Mouse (Mus musculus) CH12.LX (cell line): ENCODE measurements around the gene Gm44596. TPM values are rescaled to one million over a fixed set of nuclear protein-coding genes. Genes with fewer than 3 reads are reported as not detected.

Experiments
- DNase-seq: peaks from one replicate; pipeline ENCODE4 v3.0.0-alpha.2; 2013; ENCODE audit errors: extremely low read depth
- H3K27ac ChIP-seq: 2 replicates; pipeline ENCODE4 v1.5.1; 2012; ENCODE audit warnings: low read depth, mild to moderate bottlenecking, control low read depth, moderate library complexity; ENCODE audit not compliant: insufficient read depth
- H3K27me3 ChIP-seq: replicated peaks from 2 replicates; pipeline ENCODE3; 2012; ENCODE audit warnings: inconsistent platforms
- H3K36me3 ChIP-seq, 2 experiments: replicated peaks in 1 of 2; 2 replicates each; pipeline versions ENCODE3 to v1.6.1; 2012; ENCODE audit warnings: inconsistent platforms in 1 of 2, low read length in 1 of 2, mild to moderate bottlenecking in 1 of 2, mixed read lengths in 1 of 2, moderate library complexity in 1 of 2; ENCODE audit not compliant: control insufficient read depth in 1 of 2, insufficient read depth in 1 of 2
- H3K4me1 ChIP-seq, 2 experiments: 2 replicates each; pipeline ENCODE4 v1.6.1; 2012; ENCODE audit warnings: inconsistent platforms in 1 of 2, moderate library complexity in 1 of 2; ENCODE audit not compliant: insufficient read depth in 2 of 2, control insufficient read depth in 1 of 2
- H3K4me2 ChIP-seq: 2 replicates; pipeline ENCODE4 v1.6.1; 2012; ENCODE audit warnings: low read depth, mild to moderate bottlenecking, control low read depth; ENCODE audit not compliant: poor library complexity, insufficient read depth, severe bottlenecking
- H3K4me3 ChIP-seq, 3 experiments: fragments of 150-350 bp in 1 of 3; sonication (generic) in 1 of 3; replicated peaks in 1 of 3; 2 replicates each; pipeline versions ENCODE3 to v1.5.1; 2011 to 2012; ENCODE audit warnings: low read depth in 2 of 3, low read length in 2 of 3, mild to moderate bottlenecking in 2 of 3, moderate library complexity in 2 of 3, control low read depth in 1 of 3, improper control_type of control experiment in 1 of 3, inconsistent platforms in 1 of 3, mixed read lengths in 1 of 3; ENCODE audit not compliant: poor library complexity in 1 of 3
- H3K79me2 ChIP-seq: replicated peaks from 2 replicates; pipeline ENCODE4 v1.6.1; 2012; ENCODE audit warnings: mild to moderate bottlenecking, moderate library complexity; ENCODE audit not compliant: control insufficient read depth, poor library complexity, insufficient read depth, severe bottlenecking; ENCODE audit errors: extremely low read depth
- H3K9ac ChIP-seq: 2 replicates; pipeline ENCODE4 v1.6.1; 2012; ENCODE audit warnings: low read depth, mild to moderate bottlenecking, control low read depth, moderate library complexity; ENCODE audit not compliant: insufficient read depth
- H3K9me3 ChIP-seq: replicated peaks from 2 replicates; pipeline ENCODE3; 2012; ENCODE audit warnings: low read length, inconsistent platforms, mixed read lengths
- CHD1 ChIP-seq: IDR thresholded peaks from 2 replicates; pipeline ENCODE4 v1.6.1; 2012; ENCODE audit warnings: low read depth, low read length, improper control_type of control experiment, inconsistent platforms
- CHD2 ChIP-seq: IDR thresholded peaks from 2 replicates; pipeline ENCODE4 v1.6.1; 2011; ENCODE audit warnings: low read length, improper control_type of control experiment
- CTCF ChIP-seq, 2 experiments: IDR thresholded peaks in 1 of 2; conservative IDR thresholded peaks in 1 of 2; 2 replicates each; pipeline ENCODE4 v1.5.1; 2011 to 2012; ENCODE audit warnings: low read depth in 2 of 2, low read length in 2 of 2, improper control_type of control experiment in 1 of 2, inconsistent platforms in 1 of 2, mild to moderate bottlenecking in 1 of 2, moderate library complexity in 1 of 2
- E2F4 ChIP-seq: IDR thresholded peaks from 2 replicates; pipeline ENCODE4 v1.6.1; 2011; ENCODE audit warnings: low read depth, low read length, improper control_type of control experiment; ENCODE audit not compliant: insufficient replicate concordance
- EP300 ChIP-seq: IDR thresholded peaks from 2 replicates; pipeline ENCODE4 v1.6.1; 2011; ENCODE audit warnings: low read length, improper control_type of control experiment
- GABPA ChIP-seq: IDR thresholded peaks from 2 replicates; pipeline ENCODE4 v1.6.1; 2012; ENCODE audit warnings: low read depth, low read length, improper control_type of control experiment, inconsistent platforms; ENCODE audit not compliant: insufficient replicate concordance
- HCFC1 ChIP-seq: IDR thresholded peaks from 2 replicates; pipeline ENCODE4 v1.6.1; 2012; ENCODE audit warnings: low read depth, mild to moderate bottlenecking, inconsistent platforms, low read length, improper control_type of control experiment
- IRF4 ChIP-seq: IDR thresholded peaks from 2 replicates; pipeline ENCODE4 v1.6.1; 2014; ENCODE audit warnings: low read depth, mild to moderate bottlenecking, inconsistent platforms, low read length, improper control_type of control experiment
- JUN ChIP-seq: IDR thresholded peaks from 2 replicates; pipeline ENCODE4 v1.6.1; 2011; ENCODE audit warnings: low read depth, mild to moderate bottlenecking, low read length, improper control_type of control experiment, moderate library complexity; ENCODE audit not compliant: insufficient read depth
- MXI1 ChIP-seq: IDR thresholded peaks from 2 replicates; pipeline ENCODE4 v1.6.1; 2011; ENCODE audit warnings: mild to moderate bottlenecking, low read depth, low read length, improper control_type of control experiment
- PAX5 ChIP-seq: IDR thresholded peaks from 2 replicates; pipeline ENCODE4 v1.6.1; 2012; ENCODE audit warnings: low read length, inconsistent platforms, mixed read lengths
- POLR2AphosphoS2 ChIP-seq: IDR thresholded peaks from 2 replicates; pipeline ENCODE4 v1.6.1; 2011; ENCODE audit warnings: low read depth, low read length, improper control_type of control experiment
- RCOR1 ChIP-seq: conservative IDR thresholded peaks from 2 replicates; pipeline ENCODE4 v1.6.1; 2012; ENCODE audit warnings: low read depth, mild to moderate bottlenecking, inconsistent platforms, low read length, improper control_type of control experiment
- SIN3A ChIP-seq: IDR thresholded peaks from 2 replicates; pipeline ENCODE4 v1.6.1; 2012; ENCODE audit warnings: low read length, improper control_type of control experiment, inconsistent platforms
- USF1 ChIP-seq: IDR thresholded peaks from 2 replicates; pipeline ENCODE4 v1.6.1; 2014; ENCODE audit warnings: low read depth, mild to moderate bottlenecking, inconsistent platforms, low read length, improper control_type of control experiment
- USF2 ChIP-seq: conservative IDR thresholded peaks from 2 replicates; pipeline ENCODE4 v1.6.1; 2011; ENCODE audit warnings: low read depth, low read length, improper control_type of control experiment
- ZC3H11A ChIP-seq: IDR thresholded peaks from 2 replicates; pipeline ENCODE4 v1.6.1; 2012; ENCODE audit warnings: low read depth, mild to moderate bottlenecking, inconsistent platforms, low read length, improper control_type of control experiment
- ZKSCAN1 ChIP-seq: IDR thresholded peaks from 2 replicates; pipeline ENCODE4 v1.6.1; 2012; ENCODE audit warnings: low read depth, inconsistent platforms, low read length, improper control_type of control experiment, borderline replicate concordance
- dilution Hi-C: fragments of 300-500 bp; cut with MboI; formaldehyde crosslinking; loops from 2 replicates; pipeline ENCODE4 v1.14.3; 2020; ENCODE audit warnings: low sequenced_read_pairs; ENCODE audit not compliant: extremely low pct_unique_long_range_greater_than_20kb, extremely low pct_ligation_motif_present
- in situ Hi-C: fragments of 300-500 bp; cut with MboI; formaldehyde crosslinking; loops from 3 replicates; pipeline ENCODE4 v1.14.3; 2019; ENCODE audit warnings: low sequenced_read_pairs, low pct_ligation_motif_present, low pct_unique_long_range_greater_than_20kb, mixed read lengths
- polyA plus RNA-seq: library from polyadenylated mRNA; unstranded; fragments of >175 nt; gene quantifications from 2 replicates; pipeline ENCODE4 v1.2.1, GENCODE M21; 2012; ENCODE audit warnings: low read depth; ENCODE audit not compliant: insufficient read length
- total RNA-seq, 2 experiments: library from RNA; depleted of rRNA; stranded (reverse); fragments of 300-350 nt in 1 of 2; fragments of >200 nt in 1 of 2; gene quantifications; 2 replicates each; pipeline ENCODE4 v1.2.3; 2012 to 2014

Gm44596 gene
- total and polyA plus RNA-seq, 3 experiments: not detected

DNA sequence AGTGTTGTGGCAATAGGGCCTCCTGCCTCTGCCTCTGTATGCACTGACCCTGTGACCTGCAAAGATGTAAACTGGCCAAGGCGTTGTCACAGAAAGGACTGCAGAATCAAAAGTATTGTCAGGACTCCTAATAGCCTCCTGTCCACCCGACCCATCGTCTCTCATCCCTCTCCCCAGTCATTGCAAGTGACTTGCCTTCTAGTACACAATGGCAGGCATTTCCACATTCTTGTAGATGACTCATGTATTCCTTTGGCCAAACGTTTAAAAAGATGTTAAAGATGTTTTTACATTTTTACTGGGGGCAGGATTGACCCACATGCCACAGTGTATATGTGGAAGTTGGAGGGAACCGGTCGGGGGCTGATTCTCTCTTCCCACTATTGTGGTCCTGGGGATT is 10.6 kb upstream of the Gm44596 start:
- Histone ChIP-seq H3K4me2 (peak overlapping the region; percentile 68), H3K9ac (peak overlapping the region; percentile 2; the same call in 1 of the 2 replicates), H3K4me1 (peaks cover 13 to 50% of the 10 kb centered on the region in 2 experiments), H3K27me3 (no peaks in the 10 kb centered on the region), H3K27ac (no peak overlapping the region), H3K4me3 (no peak overlapping the region), H3K79me2 (peaks cover 46% of the 10 kb centered on the region), H3K9me3 (no peaks in the 10 kb centered on the region), H3K36me3 (peaks cover 32 to 59% of the 10 kb centered on the region in 2 experiments)
- dilution Hi-C loops: no loop called here
- TF ChIP-seq ZC3H11A (no peak), JUN (no peak), ZKSCAN1 (no peak), RCOR1 (no peak)
- DNase-seq: no peak
- in situ Hi-C loops: loop anchor here (5.0 kb wide), 1 partner anchor 48 kb away; no protein-coding TSS in a partner anchor

- peaks cover 29% of the 10 kb centered on the region for H3K79me2 ChIP-seq
- H3K4me3 ChIP-seq: no peak overlapping the region
- dilution Hi-C loops: no loop called here
- H3K27me3 ChIP-seq: no peaks in the 10 kb centered on the region
- peaks cover 49 to 65% of the 10 kb centered on the region in 2 experiments for H3K36me3 ChIP-seq
- no peaks in the 10 kb centered on the region for H3K9me3 ChIP-seq
- no peak for DNase-seq
- TF ChIP-seq EP300 (no peak), USF2 (no peak), E2F4 (no peak), GABPA (no peak)
- TF ChIP-seq, all 38 proteins: peak for 0
- Histone ChIP-seq H3K27ac (no peak overlapping the region), H3K4me2 (no peak overlapping the region), H3K4me1 (peaks cover 5 to 33% of the 10 kb centered on the region in 2 experiments), H3K9ac (no peak overlapping the region)
- in situ Hi-C loops: no loop called here
Measured at GRCm38 (mm10) chr6:128366466-128366865, 8.8 kb upstream of the Gm44596 start.

DNA sequence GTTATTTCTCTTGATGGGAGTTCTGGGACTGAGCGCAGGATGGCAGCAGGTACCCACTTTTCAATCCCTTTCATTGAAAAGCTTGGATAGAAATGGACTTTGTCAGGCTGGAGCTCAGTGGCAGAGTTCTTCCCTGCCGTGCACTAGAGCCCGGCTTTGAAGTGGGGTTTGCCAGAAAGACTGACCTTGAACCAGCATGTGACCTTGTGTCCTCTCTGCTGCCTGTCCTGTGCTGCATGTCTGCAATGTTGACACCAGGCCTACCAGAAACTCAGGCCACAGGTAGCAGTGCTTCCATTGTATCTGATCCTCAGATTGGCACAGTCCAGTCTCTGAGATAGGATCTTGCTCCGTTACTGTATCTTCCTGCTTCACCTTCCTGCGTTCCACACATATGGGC is 5.3 kb upstream of the Gm44596 start:
- in situ Hi-C loops: no loop called here
- no peaks in the 10 kb centered on the region for H3K9me3 ChIP-seq
- no peak for TF ChIP-seq CTCF (conservative IDR thresholded peaks at IDR 0.05 in 1 of 2, IDR thresholded peaks at IDR 0.05 in 1 of 2; ENCODE audit: low read depth in 2 of 2, low read length in 2 of 2)
- no peak for TF ChIP-seq MXI1
- no peak for TF ChIP-seq POLR2AphosphoS2
- TF ChIP-seq IRF4: no peak
- no peak for TF ChIP-seq CHD2
- no peak for TF ChIP-seq ZC3H11A
- TF ChIP-seq SIN3A: no peak
- no peak for TF ChIP-seq HCFC1
- TF ChIP-seq RCOR1: no peak
- TF ChIP-seq CHD1: no peak
- TF ChIP-seq PAX5: no peak
- TF ChIP-seq USF1: no peak
- H3K9ac ChIP-seq: no peak overlapping the region
- peaks cover 85 to 96% of the 10 kb centered on the region in 2 experiments for H3K36me3 ChIP-seq
- no peak for DNase-seq
- H3K27me3 ChIP-seq: no peaks in the 10 kb centered on the region
- peaks cover 3% of the 10 kb centered on the region; the same call in 1 of the 2 replicates for H3K79me2 ChIP-seq
- H3K4me1 ChIP-seq: peaks cover 0 to 14% of the 10 kb centered on the region in 2 experiments
- H3K4me3 ChIP-seq: no peak overlapping the region
- dilution Hi-C loops: no loop called here
- H3K4me2 ChIP-seq: no peak overlapping the region
- no peak overlapping the region for H3K27ac ChIP-seq
